Mouse (Mus musculus): ENCODE data around the gene Olfr572. TPM values are rescaled to one million over a fixed set of nuclear protein-coding genes. Genes with fewer than 3 reads are reported as not detected.

Olfr572 gene
- not detected in 2 replicates for polyA plus RNA-seq (2016; fragmentation: Nextera tagmentation; extraction: Ambion mirVana)

DNA sequence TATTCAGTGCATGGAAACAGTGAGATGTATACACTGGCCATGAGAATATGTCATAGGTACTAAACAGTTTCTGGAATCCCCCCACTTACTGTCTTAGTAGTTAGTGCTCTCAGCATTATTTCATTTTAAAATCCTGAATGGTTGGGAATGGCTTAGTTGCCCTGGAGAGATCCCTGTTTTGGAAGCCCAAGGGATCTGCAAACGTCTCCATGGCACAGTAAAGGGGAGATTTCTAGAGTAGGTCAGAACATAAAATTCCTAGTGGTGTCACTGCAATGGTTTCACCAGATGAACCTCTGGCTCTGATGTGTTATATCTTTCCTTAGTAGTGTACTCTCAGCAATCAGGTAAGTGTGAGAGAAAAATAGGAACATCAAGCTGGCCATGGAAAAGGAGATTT lies at the start of gene Olfr572:
Gene Olfr572, plus strand, starts transcription at position 301 of the 400 bp plus-strand sequence.
- Histone ChIP-seq H3K4me1 (no peaks in the 10 kb centered on the region), H3K4me2 (replicated peaks) (no peak within 1 kb of the TSS), H3K4me3 (no peak within 1 kb of the TSS), H3K9ac (no peak within 1 kb of the TSS), H3K9me3 (no peaks in the 10 kb centered on the region), H3K27me3 (no peaks in the 10 kb centered on the region), H3K36me3 (no peaks in the 10 kb centered on the region), H3K27ac (no peak within 1 kb of the TSS)
- ATAC-seq (ENCODE audit: insufficient number of reproducible peaks, insufficient read depth, low FRiP score, low TSS enrichment): no peak
- 61% methylated on average over 1 of the region's 1 CpGs for WGBS

DNA sequence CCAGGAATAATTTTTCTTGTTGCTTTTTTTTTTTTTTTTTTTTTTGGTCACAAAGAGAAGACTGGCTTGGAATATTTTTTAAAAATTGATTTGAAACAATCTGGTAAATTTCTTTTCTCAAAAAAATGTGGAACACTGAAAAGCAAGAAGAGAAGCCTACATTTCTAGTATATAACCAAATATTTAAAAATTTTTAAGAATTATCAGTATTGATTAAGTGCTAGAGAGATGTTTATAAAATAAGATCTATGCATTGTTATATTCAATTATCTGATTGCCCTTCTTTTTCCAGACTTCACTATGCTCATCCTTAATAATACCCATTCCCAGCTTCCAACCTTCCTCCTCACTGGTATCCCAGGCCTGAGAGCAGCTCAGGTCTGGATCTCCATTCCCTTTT lies 47.4 kb upstream of the Olfr572 start, which contains the start of gene Olfr568:
Gene Olfr568, plus strand, starts transcription at position 301 of the 400 bp plus-strand sequence.
- no peak within 1 kb of the TSS for H3K4me2 ChIP-seq (replicated peaks)
- no peaks in the 10 kb centered on the region for H3K4me1 ChIP-seq
- no peak within 1 kb of the TSS for H3K9ac ChIP-seq
- no peaks in the 10 kb centered on the region for H3K9me3 ChIP-seq
- no peak within 1 kb of the TSS for H3K27ac ChIP-seq
- ATAC-seq (ENCODE audit: insufficient number of reproducible peaks, insufficient read depth, low FRiP score, low TSS enrichment): no peak
- H3K27me3 ChIP-seq: no peaks in the 10 kb centered on the region
- no peak within 1 kb of the TSS for H3K4me3 ChIP-seq
- no peaks in the 10 kb centered on the region for H3K36me3 ChIP-seq

DNA sequence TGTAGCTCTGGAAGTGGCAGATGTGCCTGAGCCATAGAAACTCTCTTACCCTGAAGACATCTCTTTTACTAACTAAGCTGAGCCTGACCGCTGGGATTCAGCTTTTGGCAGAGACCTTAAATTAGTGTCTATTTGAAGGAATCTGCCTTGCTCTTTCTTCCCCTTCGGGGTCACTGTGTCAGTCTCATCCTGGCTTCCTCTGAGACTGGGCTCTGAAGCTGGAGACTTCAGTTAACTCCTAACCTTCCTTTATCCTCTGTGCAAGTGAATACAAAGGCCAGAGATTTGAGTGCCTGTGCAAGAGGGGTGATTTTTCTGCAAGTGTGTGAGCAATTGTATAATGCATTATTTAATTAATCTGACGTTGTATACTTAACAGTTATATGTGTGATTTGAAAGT lies 33.4 kb upstream of the Olfr572 start, which contains the start of gene Olfr569:
Gene Olfr569, minus strand, starts transcription at position 101 of the 400 bp plus-strand sequence.
- Histone ChIP-seq H3K4me3 (no peak within 1 kb of the TSS), H3K9ac (no peak within 1 kb of the TSS), H3K4me2 (replicated peaks) (no peak within 1 kb of the TSS), H3K4me1 (no peaks in the 10 kb centered on the region), H3K27me3 (no peaks in the 10 kb centered on the region), H3K9me3 (no peaks in the 10 kb centered on the region), H3K36me3 (no peaks in the 10 kb centered on the region), H3K27ac (no peak within 1 kb of the TSS)
- 60% methylated on average over 3 of the region's 3 CpGs for whole genome bisulfite sequencing
- no peak for ATAC-seq (ENCODE audit: insufficient number of reproducible peaks, insufficient read depth, low FRiP score, low TSS enrichment)

DNA sequence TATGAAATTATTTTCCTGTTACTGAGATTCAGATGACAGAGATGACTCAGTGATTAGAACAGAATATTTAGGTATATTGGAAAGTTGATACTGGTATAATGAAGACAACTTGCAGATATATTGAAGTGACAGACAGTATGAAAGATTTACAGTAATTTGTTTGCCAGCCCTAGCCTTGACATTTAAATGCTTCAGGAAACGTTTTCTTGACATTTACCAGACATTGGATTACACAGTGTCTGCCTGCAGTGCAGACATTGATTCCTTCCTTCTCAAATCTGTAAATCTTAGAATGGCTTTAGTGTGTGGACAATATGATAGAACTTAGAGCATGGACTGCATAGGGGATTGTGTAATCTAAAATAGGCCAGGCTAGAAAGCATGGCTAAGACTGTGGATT lies 8.9 kb upstream of the Olfr572 start:
- no peak overlapping the region for H3K9ac ChIP-seq
- no peaks in the 10 kb centered on the region for H3K27me3 ChIP-seq
- H3K9me3 ChIP-seq: no peaks in the 10 kb centered on the region
- no peak for ATAC-seq (ENCODE audit: insufficient number of reproducible peaks, insufficient read depth, low FRiP score, low TSS enrichment)
- no peak overlapping the region for H3K4me3 ChIP-seq
- no peaks in the 10 kb centered on the region for H3K36me3 ChIP-seq
- H3K4me2 ChIP-seq (replicated peaks): no peak overlapping the region
- no peaks in the 10 kb centered on the region for H3K4me1 ChIP-seq
- 27% methylated on average over 1 of the region's 1 CpGs for WGBS
- no peak overlapping the region for H3K27ac ChIP-seq

DNA sequence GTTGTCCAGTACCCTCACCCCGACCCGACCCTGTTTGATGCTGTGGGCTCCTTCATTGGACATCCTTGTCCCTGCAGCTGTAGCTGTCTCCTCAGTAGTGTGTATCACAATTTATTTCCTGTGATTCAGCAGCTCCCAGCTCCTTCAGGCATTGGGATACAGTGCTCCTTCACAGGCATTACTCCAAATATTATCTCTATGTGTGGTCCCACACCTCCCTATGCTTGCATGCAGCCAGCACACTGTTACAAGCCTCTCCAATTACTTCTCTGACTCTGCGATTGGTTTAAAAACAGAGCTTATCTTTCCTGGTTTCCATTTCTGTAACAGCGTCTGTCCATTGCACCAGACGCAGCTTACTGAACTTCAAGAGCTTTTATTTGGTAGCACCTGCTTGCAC lies 7.8 kb upstream of the Olfr572 start:
- H3K9me3 ChIP-seq: no peaks in the 10 kb centered on the region

DNA sequence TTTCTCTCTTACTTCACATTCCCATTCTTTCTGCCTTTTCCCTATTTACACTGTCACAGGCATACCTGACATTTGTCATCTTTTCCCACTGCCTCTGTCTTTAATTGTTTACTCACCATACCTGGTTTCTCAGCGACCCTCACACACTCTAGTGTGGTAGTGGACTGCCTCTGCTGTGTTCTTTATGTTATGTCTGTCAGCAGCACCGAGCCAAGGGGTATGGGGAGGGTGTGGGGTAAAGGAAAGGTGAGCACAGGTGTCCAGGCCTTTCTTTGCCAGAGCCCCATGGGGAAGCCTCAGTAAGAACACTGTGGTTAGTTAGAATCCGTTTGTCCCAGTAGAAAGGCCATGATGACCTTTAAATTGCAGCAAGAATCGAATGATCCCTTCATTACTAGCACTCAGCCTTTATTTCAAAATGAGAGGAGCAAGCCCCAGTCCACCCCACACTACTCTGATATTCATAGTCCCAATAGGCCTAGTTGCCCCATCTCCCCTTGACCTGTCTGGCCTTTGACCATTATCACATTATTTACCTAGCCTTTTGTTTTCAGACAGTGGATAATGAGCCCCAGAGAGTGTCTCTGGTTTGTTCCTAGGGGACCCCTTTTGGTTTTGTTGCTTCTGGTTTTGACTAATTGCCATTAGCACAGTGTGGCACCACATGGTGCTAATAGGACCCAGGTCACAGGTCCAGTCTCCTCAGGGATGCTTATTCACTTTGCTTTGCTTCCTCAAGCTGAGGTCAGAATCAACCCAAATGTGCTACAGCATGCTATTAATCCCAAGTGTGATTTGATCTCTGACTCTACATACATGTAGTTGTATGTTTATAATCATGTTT lies 7.0 kb upstream of the Olfr572 start, which contains the start of gene Olfr571:
Gene Olfr571, minus strand, starts transcription at position 505 of the 844 bp plus-strand sequence.
- ATAC-seq (ENCODE audit: insufficient number of reproducible peaks, insufficient read depth, low FRiP score, low TSS enrichment): peak; percentile 56; the same call in 1 of the 2 replicates
- Histone ChIP-seq H3K9ac (no peak within 1 kb of the TSS), H3K36me3 (no peaks in the 10 kb centered on the region), H3K4me1 (no peaks in the 10 kb centered on the region), H3K4me2 (replicated peaks) (no peak within 1 kb of the TSS), H3K27ac (no peak within 1 kb of the TSS), H3K27me3 (no peaks in the 10 kb centered on the region), H3K9me3 (no peaks in the 10 kb centered on the region), H3K4me3 (no peak within 1 kb of the TSS)
- WGBS: 65% methylated on average over 4 of the region's 4 CpGs

More for the DNA sequence above, 7.8 kb upstream of the Olfr572 start:
- no peaks in the 10 kb centered on the region for H3K36me3 ChIP-seq
- H3K27ac ChIP-seq: no peak overlapping the region
- no peak for ATAC-seq (ENCODE audit: insufficient number of reproducible peaks, insufficient read depth, low FRiP score, low TSS enrichment)
- 63% methylated on average over 5 of the region's 5 CpGs for WGBS
- H3K27me3 ChIP-seq: no peaks in the 10 kb centered on the region
- H3K4me3 ChIP-seq: no peak overlapping the region
- no peaks in the 10 kb centered on the region for H3K4me1 ChIP-seq
- no peak overlapping the region for H3K4me2 ChIP-seq (replicated peaks)
- no peak overlapping the region for H3K9ac ChIP-seq

DNA sequence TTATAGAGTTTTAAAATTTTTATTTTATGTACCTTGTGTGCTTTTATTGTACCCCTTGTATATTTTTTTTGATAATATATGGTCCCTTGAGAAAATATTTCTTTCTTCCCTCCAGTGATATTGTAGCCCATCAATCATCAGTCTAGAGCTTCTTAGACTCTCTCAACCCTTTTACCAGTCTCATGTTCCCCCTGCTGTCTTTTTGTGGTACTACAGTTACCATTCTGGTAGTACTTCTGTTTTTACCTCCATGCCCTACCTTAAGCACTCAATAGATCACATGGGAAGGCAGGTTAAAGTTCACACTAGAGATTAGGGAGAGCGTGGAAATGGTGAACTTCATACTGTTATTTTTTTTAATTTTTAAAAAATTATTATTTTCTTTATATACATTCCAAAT lies 4.6 kb upstream of the Olfr572 start:
- no peaks in the 10 kb centered on the region for H3K9me3 ChIP-seq
- WGBS: 22% methylated on average over 1 of the region's 1 CpGs
- no peak overlapping the region for H3K9ac ChIP-seq

DNA sequence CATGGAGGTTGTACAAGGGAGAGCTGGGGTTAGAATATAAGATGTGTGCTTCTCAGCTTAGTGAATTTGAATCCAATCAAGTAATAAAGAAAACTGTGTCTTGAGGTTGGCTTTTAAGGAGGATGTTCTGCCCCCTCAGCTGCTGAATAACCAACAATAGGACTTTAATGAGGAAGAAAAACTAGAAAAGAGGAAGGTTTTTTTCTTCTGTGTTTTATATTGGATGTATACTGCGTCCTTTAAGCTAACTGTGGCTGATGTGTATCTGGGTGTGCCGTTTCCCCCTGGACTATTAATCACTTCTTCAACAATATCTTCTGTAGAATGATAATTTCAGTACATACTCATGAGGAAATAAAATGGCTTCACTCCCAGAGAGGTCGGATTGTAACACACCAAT lies 2.9 kb downstream of the Olfr572 start:
- Histone ChIP-seq H3K9me3 (no peaks in the 10 kb centered on the region), H3K4me1 (no peaks in the 10 kb centered on the region), H3K9ac (no peak overlapping the region), H3K27me3 (no peaks in the 10 kb centered on the region), H3K27ac (no peak overlapping the region), H3K4me3 (no peak overlapping the region), H3K4me2 (replicated peaks) (no peak overlapping the region), H3K36me3 (no peaks in the 10 kb centered on the region)
- WGBS: 78% methylated on average over 3 of the region's 3 CpGs
- no peak for ATAC-seq (ENCODE audit: insufficient number of reproducible peaks, insufficient read depth, low FRiP score, low TSS enrichment)

More for the DNA sequence above, 4.6 kb upstream of the Olfr572 start:
- Histone ChIP-seq H3K4me1 (no peaks in the 10 kb centered on the region), H3K4me3 (no peak overlapping the region), H3K36me3 (no peaks in the 10 kb centered on the region), H3K27ac (no peak overlapping the region), H3K4me2 (replicated peaks) (no peak overlapping the region), H3K27me3 (no peaks in the 10 kb centered on the region)
- no peak for ATAC-seq (ENCODE audit: insufficient number of reproducible peaks, insufficient read depth, low FRiP score, low TSS enrichment)

DNA sequence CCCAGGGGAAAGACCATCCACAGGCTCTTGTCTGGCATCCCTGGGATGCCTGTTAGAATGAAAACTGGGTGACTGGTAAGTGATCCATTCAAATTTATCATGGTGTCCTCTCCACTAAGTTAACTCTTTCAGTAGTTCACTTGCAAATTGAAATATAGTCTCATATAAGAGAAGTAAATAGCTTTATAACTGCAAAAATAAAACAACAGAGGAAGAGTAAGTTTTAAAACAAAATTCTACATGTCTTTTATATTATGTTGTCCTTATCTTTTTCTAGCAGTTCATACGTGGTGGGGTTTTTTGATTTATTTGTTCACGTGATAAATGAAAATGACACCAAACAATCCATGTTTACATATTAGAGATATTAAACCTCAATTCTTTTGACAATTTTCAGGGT lies 18.3 kb downstream of the Olfr572 start, which contains the start of gene Olfr573-ps1:
Gene Olfr573-ps1, minus strand, starts transcription at position 101 of the 400 bp plus-strand sequence.
- WGBS: 91% methylated on average over 2 of the region's 2 CpGs
- no peak within 1 kb of the TSS for H3K4me3 ChIP-seq
- no peaks in the 10 kb centered on the region for H3K4me1 ChIP-seq
- no peaks in the 10 kb centered on the region for H3K36me3 ChIP-seq
- ATAC-seq (ENCODE audit: insufficient number of reproducible peaks, insufficient read depth, low FRiP score, low TSS enrichment): no peak
- H3K9me3 ChIP-seq: no peaks in the 10 kb centered on the region
- H3K27me3 ChIP-seq: no peaks in the 10 kb centered on the region
- H3K27ac ChIP-seq: no peak within 1 kb of the TSS
- H3K4me2 ChIP-seq (replicated peaks): no peak within 1 kb of the TSS
- H3K9ac ChIP-seq: no peak within 1 kb of the TSS

DNA sequence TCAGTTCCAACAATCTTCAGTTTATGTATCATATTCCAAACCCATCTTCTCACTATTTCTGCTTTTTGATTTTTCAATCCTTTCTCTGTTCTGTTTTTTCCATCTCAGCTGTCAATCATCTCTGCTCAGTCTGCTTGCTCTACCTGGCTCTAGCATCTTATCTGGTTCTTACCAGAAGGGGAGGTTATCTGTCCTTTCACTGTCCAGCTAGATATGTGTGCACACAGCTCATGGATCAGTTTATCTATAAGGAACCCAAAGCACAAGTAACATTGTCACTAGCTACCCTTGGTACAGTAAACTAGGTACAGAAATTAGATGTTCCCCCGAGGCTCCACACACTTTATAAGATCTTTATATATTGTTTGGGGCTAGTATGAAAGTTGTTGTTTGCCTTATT lies 19.2 kb downstream of the Olfr572 start:
- no peak overlapping the region for H3K9ac ChIP-seq
- no peak overlapping the region for H3K27ac ChIP-seq
- H3K4me2 ChIP-seq (replicated peaks): no peak overlapping the region
- no peak overlapping the region for H3K4me3 ChIP-seq
- ATAC-seq (ENCODE audit: insufficient number of reproducible peaks, insufficient read depth, low FRiP score, low TSS enrichment): no peak
- no peaks in the 10 kb centered on the region for H3K27me3 ChIP-seq
- 87% methylated on average over 1 of the region's 1 CpGs for WGBS
- no peaks in the 10 kb centered on the region for H3K36me3 ChIP-seq
- H3K4me1 ChIP-seq: no peaks in the 10 kb centered on the region
- no peaks in the 10 kb centered on the region for H3K9me3 ChIP-seq

DNA sequence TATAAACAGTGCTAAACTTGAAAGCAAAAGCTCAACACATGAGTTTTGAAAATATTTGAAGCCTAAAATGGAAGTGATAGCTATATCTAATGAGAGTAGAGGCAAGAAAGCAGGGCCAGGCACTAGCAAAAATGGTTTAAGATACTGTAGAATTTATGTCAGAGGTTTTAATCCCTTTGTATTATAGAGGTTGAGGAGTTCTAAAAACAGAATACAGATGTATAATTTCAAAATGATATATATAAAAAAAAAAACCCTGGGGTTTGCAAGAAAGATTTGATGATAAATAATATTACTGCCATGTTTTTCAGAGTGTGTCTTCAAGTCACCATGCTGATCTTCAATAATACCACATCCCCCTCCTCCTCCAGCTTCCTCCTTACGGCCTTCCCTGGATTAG lies 24.0 kb downstream of the Olfr572 start, which contains the start of gene Olfr574:
Gene Olfr574, plus strand, starts transcription at position 301 of the 400 bp plus-strand sequence.
- no peak within 1 kb of the TSS for H3K4me3 ChIP-seq
- no peak for ATAC-seq (ENCODE audit: insufficient number of reproducible peaks, insufficient read depth, low FRiP score, low TSS enrichment)

DNA sequence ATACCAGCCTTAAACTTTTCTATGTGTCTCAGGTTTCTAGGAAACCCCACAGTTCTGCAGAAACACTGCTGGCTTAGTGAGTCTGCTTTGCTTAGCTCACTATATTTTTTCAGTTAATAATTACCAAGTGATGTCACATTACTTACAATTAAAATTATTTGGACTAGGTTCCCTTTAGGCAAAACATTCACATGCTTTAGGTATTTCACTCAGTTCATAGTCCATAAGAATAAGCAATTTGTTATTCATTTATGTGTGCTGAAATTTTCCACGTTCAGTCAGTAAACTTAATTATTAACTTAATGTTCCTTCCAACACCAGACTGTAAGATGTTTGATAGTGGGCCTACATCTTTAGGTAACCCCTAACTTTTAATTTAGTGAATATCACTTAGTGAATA lies 26.5 kb downstream of the Olfr572 start:
- H3K27me3 ChIP-seq: no peaks in the 10 kb centered on the region
- no peaks in the 10 kb centered on the region for H3K9me3 ChIP-seq
- WGBS: 61% methylated on average over 1 of the region's 1 CpGs
- H3K4me2 ChIP-seq (replicated peaks): no peak overlapping the region
- H3K9ac ChIP-seq: no peak overlapping the region
- H3K27ac ChIP-seq: no peak overlapping the region
- ATAC-seq (ENCODE audit: insufficient number of reproducible peaks, insufficient read depth, low FRiP score, low TSS enrichment): no peak
- no peak overlapping the region for H3K4me3 ChIP-seq
- H3K4me1 ChIP-seq: no peaks in the 10 kb centered on the region
- H3K36me3 ChIP-seq: no peaks in the 10 kb centered on the region

More for the DNA sequence above, 24.0 kb downstream of the Olfr572 start, which contains the start of gene Olfr574:
- H3K9ac ChIP-seq: no peak within 1 kb of the TSS
- H3K27ac ChIP-seq: no peak within 1 kb of the TSS
- WGBS: 95% methylated on average over 1 of the region's 1 CpGs
- no peaks in the 10 kb centered on the region for H3K4me1 ChIP-seq
- H3K9me3 ChIP-seq: no peaks in the 10 kb centered on the region
- H3K27me3 ChIP-seq: no peaks in the 10 kb centered on the region
- H3K36me3 ChIP-seq: no peaks in the 10 kb centered on the region
- H3K4me2 ChIP-seq (replicated peaks): no peak within 1 kb of the TSS
